Mouse (Mus musculus): ENCODE measurements around the gene Gm10354.
"Not testable (repeated sequence)": the region's sequence is repeated elsewhere in the genome, so short reads cannot be mapped to it uniquely, and the experiment has no call there.

Gm10354 gene

DNA sequence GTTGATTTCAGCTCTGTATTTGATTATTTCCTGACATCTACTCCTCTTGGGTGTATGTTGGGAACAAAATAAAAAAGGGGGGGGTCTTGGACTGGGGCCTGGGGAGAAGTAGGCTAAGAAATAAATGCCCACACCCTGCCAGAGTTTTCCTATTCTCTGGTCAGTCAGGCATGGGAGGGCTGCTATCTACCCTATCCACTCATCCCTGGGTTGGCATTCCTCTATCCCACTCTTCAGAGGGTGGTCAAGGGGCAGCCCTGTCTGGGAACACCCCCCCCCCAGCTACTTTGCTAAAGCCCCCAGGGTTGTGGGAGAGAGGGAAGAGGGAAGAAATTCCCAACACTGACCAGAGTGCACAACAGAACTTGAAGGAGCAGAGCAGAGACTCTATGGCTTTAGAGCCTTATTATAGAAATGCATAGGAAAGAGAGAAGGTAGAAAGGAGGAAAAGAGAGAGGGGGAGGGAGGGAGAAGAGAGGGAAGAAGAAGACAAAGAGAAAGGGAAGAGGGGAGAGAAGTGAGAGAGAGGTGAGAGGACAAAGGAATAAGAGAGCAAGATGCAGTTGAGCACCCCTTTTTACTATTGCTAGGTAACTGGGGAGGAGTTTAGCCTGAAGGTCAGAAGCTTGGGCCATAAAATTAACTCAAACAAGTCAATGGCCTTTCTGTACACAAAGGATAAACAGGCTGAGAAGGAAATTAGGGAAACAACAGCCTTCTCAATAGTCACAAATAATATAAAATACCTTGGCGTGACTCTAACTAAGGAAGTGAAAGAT, 22.6 kb downstream of the Gm10354 start:
- DNase-seq (ENCODE audit: low spot score in 2 of 2) = not testable (repeated sequence)

- DNase-seq (ENCODE audit: low spot score in 2 of 2) = not testable (repeated sequence)
Observed at GRCm38 (mm10) chr5:14953587-14953986, 25.1 kb downstream of the Gm10354 start.

DNA sequence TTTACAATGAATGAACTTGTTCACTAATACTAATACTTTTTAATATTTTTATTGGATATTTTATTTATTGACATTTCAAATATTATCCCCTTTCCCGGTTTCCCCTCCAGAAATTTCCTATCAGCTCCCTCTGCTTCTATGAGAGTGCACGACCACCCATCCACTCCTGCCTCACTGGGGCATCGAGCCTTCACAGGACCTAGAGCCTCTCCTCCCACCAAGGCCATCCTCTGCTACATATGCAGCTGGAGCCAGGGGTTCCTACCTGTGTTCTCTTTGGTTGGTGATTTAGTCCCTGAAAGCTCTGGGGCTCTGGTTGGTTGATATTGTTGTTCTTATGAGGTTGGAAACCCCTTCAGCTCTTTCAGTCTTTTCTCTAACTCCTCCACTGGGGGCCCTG, 26.0 kb downstream of the Gm10354 start:
- not testable (repeated sequence) for DNase-seq (ENCODE audit: low spot score in 2 of 2)

DNA sequence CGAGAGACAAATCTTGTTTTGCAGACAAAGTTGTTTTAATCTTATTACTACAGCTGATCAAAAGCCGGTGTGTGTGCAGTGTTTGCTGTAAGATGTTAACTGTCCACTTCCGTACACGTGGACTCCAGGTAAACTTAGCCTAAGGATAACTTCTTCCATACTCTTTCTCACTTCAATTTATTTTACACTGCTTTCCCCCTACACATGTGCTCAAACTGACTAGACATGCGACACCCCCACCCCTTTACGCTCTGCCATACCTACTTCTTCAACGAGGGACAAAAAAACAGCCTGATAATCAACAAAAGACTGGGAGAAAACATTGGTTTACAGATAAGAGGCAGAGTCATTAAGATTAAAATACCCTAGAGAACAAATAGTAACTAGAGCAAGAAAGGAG, 26.9 kb downstream of the Gm10354 start:
- not testable (repeated sequence) for DNase-seq (ENCODE audit: low spot score in 2 of 2)

GRCm38 (mm10) chr5:14947482-14948198, 31.1 kb downstream of the Gm10354 start:
- DNase-seq (ENCODE audit: low spot score in 2 of 2) = not testable (repeated sequence)

DNA sequence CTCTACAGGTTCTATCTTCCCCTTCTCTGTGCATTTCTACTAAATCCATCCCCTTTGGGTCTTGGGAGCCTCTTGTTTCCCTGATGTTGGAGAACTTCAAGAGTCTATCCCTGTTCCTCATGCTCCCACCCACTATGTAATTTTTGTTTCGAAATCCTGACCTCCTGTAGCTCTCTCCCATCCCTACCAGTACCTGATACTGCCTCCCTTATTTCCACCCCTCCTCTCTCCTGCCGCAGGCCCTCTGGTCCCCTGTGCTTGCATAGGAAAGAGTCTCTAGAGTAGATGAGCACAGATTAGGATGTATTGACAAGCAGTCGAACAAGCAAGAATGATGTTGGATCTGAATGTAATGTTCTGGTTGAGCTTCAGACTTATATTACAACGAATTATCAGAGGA, 33.2 kb downstream of the Gm10354 start:
- not testable (repeated sequence) for DNase-seq (ENCODE audit: low spot score in 2 of 2)

DNA sequence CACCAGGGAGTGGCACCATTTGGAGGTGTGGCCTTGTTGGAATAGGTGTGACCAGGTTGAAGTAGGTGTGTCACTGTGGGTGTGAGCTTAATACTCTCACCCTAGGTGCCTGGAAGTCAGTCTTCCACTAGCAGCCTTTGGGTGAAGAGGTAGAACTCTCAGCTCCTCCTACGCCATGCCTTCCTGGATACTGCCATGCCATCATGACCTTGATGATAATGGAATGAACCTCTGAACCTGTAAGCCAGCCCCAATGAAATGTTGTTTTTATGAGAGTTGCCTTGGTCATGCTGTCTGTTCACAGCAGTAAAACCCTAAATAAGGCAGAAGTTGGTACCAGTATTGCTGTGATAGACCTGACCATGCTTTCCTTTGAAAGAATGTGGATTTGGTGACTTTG, 37.7 kb downstream of the Gm10354 start:
- not testable (repeated sequence) for DNase-seq (ENCODE audit: low spot score in 2 of 2)

DNA sequence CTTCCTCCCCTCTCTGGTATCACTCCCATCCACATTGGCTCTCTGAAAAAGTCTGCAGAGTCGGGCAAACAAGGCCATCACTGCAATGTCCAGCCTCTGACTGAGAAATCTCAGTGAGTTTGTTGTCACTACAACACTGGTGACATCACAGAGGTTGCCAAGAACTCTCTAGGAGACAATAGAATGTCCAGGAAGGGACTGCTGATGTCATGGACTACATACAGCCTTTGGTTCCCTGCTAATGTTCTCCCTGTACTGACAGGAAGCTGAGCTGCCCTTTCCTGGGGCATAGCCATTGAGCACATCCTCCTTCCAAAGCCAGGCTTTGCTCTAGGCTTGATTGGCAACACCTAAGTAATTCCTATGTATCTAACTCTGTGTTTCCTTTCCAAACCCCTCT, 40.4 kb downstream of the Gm10354 start, which contains the start of gene Speer4e:
TSS of gene Speer4e (minus strand) at position 101 of the 400 bp plus-strand sequence.
- not testable (repeated sequence) for DNase-seq (ENCODE audit: low spot score in 2 of 2)

- not testable (repeated sequence) for DNase-seq (ENCODE audit: low spot score in 2 of 2)
Observed at GRCm38 (mm10) chr5:14933721-14934120, 45.0 kb downstream of the Gm10354 start.

GRCm38 (mm10) chr5:14927047-14927446, 51.7 kb downstream of the Gm10354 start:
- DNase-seq (ENCODE audit: low spot score in 2 of 2) = not testable (repeated sequence)

Measured in spleen, postnatal 36 days (tissue).